Mouse (Mus musculus): ENCODE measurements around the gene Icam5. TPM values are rescaled to one million over a fixed set of nuclear protein-coding genes. Genes with fewer than 3 reads are reported as not detected.
"Not testable (repeated sequence)": the region's sequence is repeated elsewhere in the genome, so short reads cannot be mapped to it uniquely, and the experiment has no call there.

Gene Icam5
- polyA plus RNA-seq, 1 experiment from 2014 or later = not detected

GRCm38 (mm10) chr9:21043563-21043962 lies 11.7 kb downstream of the Icam5 start:
- WGBS = 81% methylated on average over 4 of the region's 4 CpGs
- no peak for DNase-seq (ENCODE audit: low spot score)

GRCm38 (mm10) chr9:21044785-21045184 lies 12.9 kb downstream of the Icam5 start:
- H3K36me3 ChIP-seq (replicated peaks; ENCODE audit: control insufficient read depth, insufficient read depth, low read depth, low read length); H3K4me1 ChIP-seq (ENCODE audit: control insufficient read depth, insufficient read depth, low read length); H3K27me3 ChIP-seq (ENCODE audit: control insufficient read depth, insufficient read depth, low read length); H3K9ac ChIP-seq (replicated peaks; ENCODE audit: low read length); H3K27ac ChIP-seq (replicated peaks; ENCODE audit: low read depth, low read length); ATAC-seq (replicated peaks; ENCODE audit: insufficient number of reproducible peaks, low FRiP score, low TSS enrichment, low read depth); H3K4me3 ChIP-seq (ENCODE audit: low read depth, low read length); H3K9me3 ChIP-seq (replicated peaks; ENCODE audit: control insufficient read depth, low read length); DNase-seq (ENCODE audit: low spot score); H3K4me2 ChIP-seq (ENCODE audit: low read depth, low read length): not testable (repeated sequence)
- WGBS = 54% methylated on average over 1 of the region's 1 CpGs

More at GRCm38 (mm10) chr9:21043563-21043962, 11.7 kb downstream of the Icam5 start:
- peaks cover 14% of the 10 kb centered on the region for H3K27me3 ChIP-seq (ENCODE audit: control insufficient read depth, insufficient read depth, low read length)
- H3K4me2 ChIP-seq (ENCODE audit: low read depth, low read length) = no peak overlapping the region
- no peaks in the 10 kb centered on the region for H3K36me3 ChIP-seq (replicated peaks; ENCODE audit: control insufficient read depth, insufficient read depth, low read depth, low read length)
- H3K4me1 ChIP-seq (ENCODE audit: control insufficient read depth, insufficient read depth, low read length) = no peaks in the 10 kb centered on the region
- no peak overlapping the region for H3K4me3 ChIP-seq (ENCODE audit: low read depth, low read length)
- no peaks in the 10 kb centered on the region for H3K9me3 ChIP-seq (replicated peaks; ENCODE audit: control insufficient read depth, low read length)
- H3K9ac ChIP-seq (replicated peaks; ENCODE audit: low read length) = no peak overlapping the region
- ATAC-seq (replicated peaks; ENCODE audit: insufficient number of reproducible peaks, low FRiP score, low TSS enrichment, low read depth) = no peak
- H3K27ac ChIP-seq (replicated peaks; ENCODE audit: low read depth, low read length) = no peak overlapping the region

GRCm38 (mm10) chr9:21045235-21045634 lies 13.4 kb downstream of the Icam5 start:
- no peak overlapping the region for H3K27ac ChIP-seq (replicated peaks; ENCODE audit: low read depth, low read length)
- 84% methylated on average over 3 of the region's 3 CpGs for WGBS
- no peaks in the 10 kb centered on the region for H3K27me3 ChIP-seq (ENCODE audit: control insufficient read depth, insufficient read depth, low read length)
- H3K9ac ChIP-seq (replicated peaks; ENCODE audit: low read length) = no peak overlapping the region
- no peaks in the 10 kb centered on the region for H3K9me3 ChIP-seq (replicated peaks; ENCODE audit: control insufficient read depth, low read length)
- DNase-seq (ENCODE audit: low spot score) = no peak
- H3K4me2 ChIP-seq (ENCODE audit: low read depth, low read length) = no peak overlapping the region
- no peaks in the 10 kb centered on the region for H3K4me1 ChIP-seq (ENCODE audit: control insufficient read depth, insufficient read depth, low read length)
- no peak for ATAC-seq (replicated peaks; ENCODE audit: insufficient number of reproducible peaks, low FRiP score, low TSS enrichment, low read depth)
- no peak overlapping the region for H3K4me3 ChIP-seq (ENCODE audit: low read depth, low read length)
- H3K36me3 ChIP-seq (replicated peaks; ENCODE audit: control insufficient read depth, insufficient read depth, low read depth, low read length) = no peaks in the 10 kb centered on the region

GRCm38 (mm10) chr9:21051578-21051977 lies 19.7 kb downstream of the Icam5 start:
- DNase-seq (ENCODE audit: low spot score) (no peak), ATAC-seq (replicated peaks; ENCODE audit: insufficient number of reproducible peaks, low FRiP score, low TSS enrichment, low read depth) (no peak)
- WGBS = 66% methylated on average over 10 of the region's 10 CpGs
- no peaks in the 10 kb centered on the region for H3K9me3 ChIP-seq (replicated peaks; ENCODE audit: control insufficient read depth, low read length)
- no peak overlapping the region for H3K27ac ChIP-seq (replicated peaks; ENCODE audit: low read depth, low read length)
- no peak overlapping the region for H3K4me3 ChIP-seq (ENCODE audit: low read depth, low read length)
- no peaks in the 10 kb centered on the region for H3K36me3 ChIP-seq (replicated peaks; ENCODE audit: control insufficient read depth, insufficient read depth, low read depth, low read length)
- H3K27me3 ChIP-seq (ENCODE audit: control insufficient read depth, insufficient read depth, low read length) = no peaks in the 10 kb centered on the region
- no peaks in the 10 kb centered on the region for H3K4me1 ChIP-seq (ENCODE audit: control insufficient read depth, insufficient read depth, low read length)
- H3K4me2 ChIP-seq (ENCODE audit: low read depth, low read length) = no peak overlapping the region
- no peak overlapping the region for H3K9ac ChIP-seq (replicated peaks; ENCODE audit: low read length)

GRCm38 (mm10) chr9:21062928-21063327 lies 31.1 kb downstream of the Icam5 start:
- ATAC-seq (replicated peaks; ENCODE audit: insufficient number of reproducible peaks, low FRiP score, low TSS enrichment, low read depth) (no peak), DNase-seq (ENCODE audit: low spot score) (no peak)
- 77% methylated on average over 2 of the region's 2 CpGs for WGBS
- Histone ChIP-seq H3K36me3 (replicated peaks; ENCODE audit: control insufficient read depth, insufficient read depth, low read depth, low read length) (no peaks in the 10 kb centered on the region; the same call in none of the 2 replicates), H3K9ac (replicated peaks; ENCODE audit: low read length) (no peak overlapping the region), H3K4me3 (ENCODE audit: low read depth, low read length) (no peak overlapping the region), H3K27ac (replicated peaks; ENCODE audit: low read depth, low read length) (no peak overlapping the region), H3K4me2 (ENCODE audit: low read depth, low read length) (no peak overlapping the region), H3K9me3 (replicated peaks; ENCODE audit: control insufficient read depth, low read length) (no peaks in the 10 kb centered on the region), H3K4me1 (ENCODE audit: control insufficient read depth, insufficient read depth, low read length) (no peaks in the 10 kb centered on the region), H3K27me3 (ENCODE audit: control insufficient read depth, insufficient read depth, low read length) (no peaks in the 10 kb centered on the region)

GRCm38 (mm10) chr9:21067006-21067684 lies 35.3 kb downstream of the Icam5 start, which contains the start of gene Zglp1:
Gene Zglp1 (minus strand): TSS chr9:21067093.
- no peak within 1 kb of the TSS for H3K4me3 ChIP-seq (ENCODE audit: low read depth, low read length)
- H3K36me3 ChIP-seq (replicated peaks; ENCODE audit: control insufficient read depth, insufficient read depth, low read depth, low read length) = no peaks in the 10 kb centered on the region; the same call in none of the 2 replicates
- ATAC-seq (replicated peaks; ENCODE audit: insufficient number of reproducible peaks, low FRiP score, low TSS enrichment, low read depth) = no peak
- H3K27ac ChIP-seq (replicated peaks; ENCODE audit: low read depth, low read length) = no peak within 1 kb of the TSS
- H3K27me3 ChIP-seq (ENCODE audit: control insufficient read depth, insufficient read depth, low read length) = no peaks in the 10 kb centered on the region
- no peak within 1 kb of the TSS for H3K9ac ChIP-seq (replicated peaks; ENCODE audit: low read length)
- no peak within 1 kb of the TSS for H3K4me2 ChIP-seq (ENCODE audit: low read depth, low read length)
- no peaks in the 10 kb centered on the region for H3K9me3 ChIP-seq (replicated peaks; ENCODE audit: control insufficient read depth, low read length)
- DNase-seq (ENCODE audit: low spot score) = no peak
- WGBS = 85% methylated on average over 27 of the region's 27 CpGs
- no peaks in the 10 kb centered on the region for H3K4me1 ChIP-seq (ENCODE audit: control insufficient read depth, insufficient read depth, low read length)

- H3K36me3 ChIP-seq (replicated peaks; ENCODE audit: control insufficient read depth, insufficient read depth, low read depth, low read length) = peaks cover 10% of the 10 kb centered on the region
- peak overlapping the region; percentile 84 for H3K4me3 ChIP-seq (ENCODE audit: low read depth, low read length)
- DNase-seq (ENCODE audit: low spot score) = peak; percentile 5
- no peak overlapping the region for H3K27ac ChIP-seq (replicated peaks; ENCODE audit: low read depth, low read length)
- WGBS = 16% methylated on average over 4 of the region's 4 CpGs
- no peak for ATAC-seq (replicated peaks; ENCODE audit: insufficient number of reproducible peaks, low FRiP score, low TSS enrichment, low read depth)
- peak overlapping the region; percentile 89 for H3K4me2 ChIP-seq (ENCODE audit: low read depth, low read length)
- peak overlapping the region; percentile 92 for H3K9ac ChIP-seq (replicated peaks; ENCODE audit: low read length)
- H3K27me3 ChIP-seq (ENCODE audit: control insufficient read depth, insufficient read depth, low read length) = no peaks in the 10 kb centered on the region
- H3K4me1 ChIP-seq (ENCODE audit: control insufficient read depth, insufficient read depth, low read length) = no peaks in the 10 kb centered on the region
- no peaks in the 10 kb centered on the region for H3K9me3 ChIP-seq (replicated peaks; ENCODE audit: control insufficient read depth, low read length)
These were observed 40.8 kb downstream of the Icam5 start for GRCm38 (mm10) chr9:21072641-21073040.

- WGBS = 2% methylated on average over 58 of the region's 58 CpGs
- Histone ChIP-seq H3K4me2 (ENCODE audit: low read depth, low read length) (peak within 1 kb of the TSS; percentile 89), H3K27ac (replicated peaks; ENCODE audit: low read depth, low read length) (0 out of 2 replicates have a peak within 1 kb of the TSS, but pooled peaks have one; percentile 7), H3K4me1 (ENCODE audit: control insufficient read depth, insufficient read depth, low read length) (no peaks in the 10 kb centered on the region), H3K27me3 (ENCODE audit: control insufficient read depth, insufficient read depth, low read length) (no peaks in the 10 kb centered on the region), H3K9ac (replicated peaks; ENCODE audit: low read length) (peak within 1 kb of the TSS; percentile 92), H3K9me3 (replicated peaks; ENCODE audit: control insufficient read depth, low read length) (no peaks in the 10 kb centered on the region), H3K4me3 (ENCODE audit: low read depth, low read length) (peak within 1 kb of the TSS; percentile 84), H3K36me3 (replicated peaks; ENCODE audit: control insufficient read depth, insufficient read depth, low read depth, low read length) (peaks cover 10% of the 10 kb centered on the region)
- ATAC-seq (replicated peaks; ENCODE audit: insufficient number of reproducible peaks, low FRiP score, low TSS enrichment, low read depth) (peak; percentile 90), DNase-seq (ENCODE audit: low spot score) (peak; percentile 92)
These were observed 41.4 kb downstream of the Icam5 start, which contains the start of the genes Gm49373 and Fdx1l for GRCm38 (mm10) chr9:21073044-21073840. Gene Gm49373 (minus strand): TSS chr9:21073096. Gene Fdx1l (minus strand): TSS chr9:21073614.
